Mouse (Mus musculus): ENCODE results near the gene Agrp. TPM values are rescaled to one million over a fixed set of nuclear protein-coding genes. Genes with fewer than 3 reads are reported as not detected.

Agrp gene
- total RNA-seq, 1 experiment, result 0.71 TPM

- no peak for DNase-seq (ENCODE audit: low read depth, low spot score)
- Histone ChIP-seq H3K4me1 (ENCODE audit: control insufficient read depth in 2 of 2, insufficient read depth in 2 of 2, low read length in 2 of 2, poor library complexity in 1 of 2) (peaks cover 0 to 6% of the 10 kb centered on the region in 2 experiments; a peak in 1 of 4 replicates), H3K36me3 (ENCODE audit: control insufficient read depth, insufficient read depth, low read length, poor library complexity, severe bottlenecking) (peaks cover 28% of the 10 kb centered on the region; the same call in 1 of the 2 replicates), H3K9me3 (ENCODE audit: control insufficient read depth, insufficient read depth, low read depth, low read length) (no peaks in the 10 kb centered on the region), H3K27ac (ENCODE audit: insufficient read depth, low read depth, low read length, poor library complexity, severe bottlenecking) (no peak overlapping the region), H3K9ac (ENCODE audit: insufficient read depth, low read depth, low read length, poor library complexity, severe bottlenecking) (no peak overlapping the region), H3K4me3 (ENCODE audit: insufficient read depth in 1 of 2, low read depth in 1 of 2, low read length in 2 of 2, poor library complexity in 1 of 2, severe bottlenecking in 1 of 2) (no peak overlapping the region)
- in situ Hi-C loops (cut with MboI; ENCODE audit: low sequenced_read_pairs in 2 of 2, unreplicated experiment in 2 of 2), result no loop called here
- TF ChIP-seq ZC3H11A (IDR thresholded peaks at IDR 0.05; ENCODE audit: borderline replicate concordance, low read depth, low read length) (no peak), HCFC1 (IDR thresholded peaks at IDR 0.05; ENCODE audit: borderline replicate concordance, insufficient read depth, low read length) (no peak), ZNF384 (IDR thresholded peaks at IDR 0.05; ENCODE audit: low read depth, low read length) (no peak), MAFK (IDR thresholded peaks at IDR 0.05; ENCODE audit: insufficient read depth, low read depth, low read length) (no peak)
These were observed 21.3 kb downstream of the Agrp start for GRCm38 (mm10) chr8:105615942-105616341.

DNA sequence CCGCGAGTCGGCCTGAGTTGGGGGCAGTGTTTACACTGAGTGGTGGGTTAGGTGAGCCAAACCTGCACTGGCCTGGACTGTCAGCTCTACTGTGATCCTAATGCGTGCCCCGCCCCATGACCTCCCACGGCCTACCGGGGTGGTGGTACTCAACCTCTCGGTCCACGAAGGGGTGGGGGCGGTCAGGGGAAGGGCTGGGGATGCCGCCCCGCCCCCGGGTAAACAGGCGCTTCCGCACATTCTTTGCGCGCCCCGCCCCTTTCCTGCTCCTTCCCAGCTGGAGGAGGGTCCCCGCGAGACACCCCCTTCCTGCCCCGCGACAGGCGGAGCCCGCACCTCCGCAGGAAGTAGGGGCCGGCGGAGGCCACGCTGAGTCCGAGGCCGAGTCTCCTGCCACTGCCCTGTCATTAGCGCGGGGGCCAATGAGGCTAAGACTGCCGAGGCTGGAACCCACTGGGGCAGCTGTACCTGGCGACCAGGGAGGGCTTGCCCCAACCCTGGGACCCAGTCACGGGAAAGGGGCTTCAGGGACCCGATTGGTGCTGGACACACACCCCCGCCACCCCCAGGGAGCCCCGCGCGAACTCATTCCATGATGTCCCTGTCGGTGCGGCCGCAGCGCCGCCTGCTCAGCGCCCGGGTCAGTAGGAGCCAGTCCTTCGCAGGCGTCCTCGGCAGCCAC, 23.2 kb downstream of the Agrp start:
- no peak for TF ChIP-seq HCFC1 (IDR thresholded peaks at IDR 0.05; ENCODE audit: borderline replicate concordance, insufficient read depth, low read length)
- no peak for TF ChIP-seq ZNF384 (IDR thresholded peaks at IDR 0.05; ENCODE audit: low read depth, low read length)
- TF ChIP-seq CHD2 (IDR thresholded peaks at IDR 0.05; ENCODE audit: low read depth, low read length), result no peak
- TF ChIP-seq ZC3H11A (IDR thresholded peaks at IDR 0.05; ENCODE audit: borderline replicate concordance, low read depth, low read length), result no peak
- no peak for TF ChIP-seq MAFK (IDR thresholded peaks at IDR 0.05; ENCODE audit: insufficient read depth, low read depth, low read length)
- no peak for DNase-seq (ENCODE audit: low read depth, low spot score)
- Histone ChIP-seq H3K4me1 (ENCODE audit: control insufficient read depth in 2 of 2, insufficient read depth in 2 of 2, low read length in 2 of 2, poor library complexity in 1 of 2) (peaks cover 0 to 3% of the 10 kb centered on the region in 2 experiments; a peak in 1 of 4 replicates), H3K36me3 (ENCODE audit: control insufficient read depth, insufficient read depth, low read length, poor library complexity, severe bottlenecking) (peaks cover 25% of the 10 kb centered on the region; the same call in 1 of the 2 replicates), H3K4me3 (ENCODE audit: insufficient read depth in 1 of 2, low read depth in 1 of 2, low read length in 2 of 2, poor library complexity in 1 of 2, severe bottlenecking in 1 of 2) (peak overlapping the region; percentile 37 to 56), H3K27ac (ENCODE audit: insufficient read depth, low read depth, low read length, poor library complexity, severe bottlenecking) (no peak overlapping the region), H3K9me3 (ENCODE audit: control insufficient read depth, insufficient read depth, low read depth, low read length) (no peaks in the 10 kb centered on the region), H3K9ac (ENCODE audit: insufficient read depth, low read depth, low read length, poor library complexity, severe bottlenecking) (peak overlapping the region; percentile 43)
- in situ Hi-C loops (cut with MboI; ENCODE audit: low sequenced_read_pairs in 2 of 2, unreplicated experiment in 2 of 2), result no loop called here

GRCm38 (mm10) chr8:105613037-105613436, 24.2 kb downstream of the Agrp start:
- Histone ChIP-seq H3K9me3 (ENCODE audit: control insufficient read depth, insufficient read depth, low read depth, low read length) (no peaks in the 10 kb centered on the region), H3K4me1 (ENCODE audit: control insufficient read depth in 2 of 2, insufficient read depth in 2 of 2, low read length in 2 of 2, poor library complexity in 1 of 2) (peaks cover 0 to 3% of the 10 kb centered on the region in 2 experiments; a peak in 1 of 4 replicates), H3K4me3 (ENCODE audit: insufficient read depth in 1 of 2, low read depth in 1 of 2, low read length in 2 of 2, poor library complexity in 1 of 2, severe bottlenecking in 1 of 2) (peak overlapping the region; percentile 3 to 26; a peak in 2 of 4 replicates), H3K9ac (ENCODE audit: insufficient read depth, low read depth, low read length, poor library complexity, severe bottlenecking) (0 out of 2 replicates have a peak overlapping the region, but pooled peaks have one; percentile 9), H3K36me3 (ENCODE audit: control insufficient read depth, insufficient read depth, low read length, poor library complexity, severe bottlenecking) (peaks cover 20% of the 10 kb centered on the region; the same call in 1 of the 2 replicates), H3K27ac (ENCODE audit: insufficient read depth, low read depth, low read length, poor library complexity, severe bottlenecking) (no peak overlapping the region)
- TF ChIP-seq ZC3H11A (IDR thresholded peaks at IDR 0.05; ENCODE audit: borderline replicate concordance, low read depth, low read length) (no peak), CHD2 (IDR thresholded peaks at IDR 0.05; ENCODE audit: low read depth, low read length) (no peak), MAFK (IDR thresholded peaks at IDR 0.05; ENCODE audit: insufficient read depth, low read depth, low read length) (no peak), HCFC1 (IDR thresholded peaks at IDR 0.05; ENCODE audit: borderline replicate concordance, insufficient read depth, low read length) (no peak), ZNF384 (IDR thresholded peaks at IDR 0.05; ENCODE audit: low read depth, low read length) (no peak)
- in situ Hi-C loops (cut with MboI; ENCODE audit: low sequenced_read_pairs in 2 of 2, unreplicated experiment in 2 of 2), result no loop called here
- DNase-seq (ENCODE audit: low read depth, low spot score), result no peak

DNA sequence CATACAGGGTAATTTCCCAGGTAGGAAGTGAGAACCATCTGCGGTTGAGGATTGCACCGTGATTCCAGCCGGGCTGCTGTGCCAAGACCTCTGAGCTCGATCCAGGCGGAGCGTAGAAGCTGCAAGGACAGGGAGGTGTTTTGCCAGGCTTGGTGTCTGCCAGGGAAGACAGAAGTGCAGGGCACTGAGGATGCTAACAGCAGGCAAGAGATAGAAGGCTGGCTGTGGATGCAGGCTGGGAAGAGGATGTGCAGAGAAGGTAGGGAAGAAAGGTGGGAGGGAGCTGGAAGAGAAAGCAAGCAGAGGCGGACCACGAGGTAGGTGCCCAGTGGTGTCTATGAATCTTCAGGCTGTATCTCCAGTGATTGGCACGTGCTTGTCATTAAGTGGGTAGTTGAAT, 25.4 kb downstream of the Agrp start:
- H3K4me3 ChIP-seq (ENCODE audit: insufficient read depth in 1 of 2, low read depth in 1 of 2, low read length in 2 of 2, poor library complexity in 1 of 2, severe bottlenecking in 1 of 2), result no peak overlapping the region
- TF ChIP-seq MAFK (IDR thresholded peaks at IDR 0.05; ENCODE audit: insufficient read depth, low read depth, low read length) (no peak), ZNF384 (IDR thresholded peaks at IDR 0.05; ENCODE audit: low read depth, low read length) (no peak), CHD2 (IDR thresholded peaks at IDR 0.05; ENCODE audit: low read depth, low read length) (no peak), HCFC1 (IDR thresholded peaks at IDR 0.05; ENCODE audit: borderline replicate concordance, insufficient read depth, low read length) (no peak), ZC3H11A (IDR thresholded peaks at IDR 0.05; ENCODE audit: borderline replicate concordance, low read depth, low read length) (no peak)
- H3K9ac ChIP-seq (ENCODE audit: insufficient read depth, low read depth, low read length, poor library complexity, severe bottlenecking), result no peak overlapping the region
- H3K4me1 ChIP-seq (ENCODE audit: control insufficient read depth in 2 of 2, insufficient read depth in 2 of 2, low read length in 2 of 2, poor library complexity in 1 of 2), result peaks cover 0 to 6% of the 10 kb centered on the region in 2 experiments; a peak in 1 of 4 replicates
- H3K36me3 ChIP-seq (ENCODE audit: control insufficient read depth, insufficient read depth, low read length, poor library complexity, severe bottlenecking), result peaks cover 9% of the 10 kb centered on the region; the same call in 1 of the 2 replicates
- no peaks in the 10 kb centered on the region for H3K9me3 ChIP-seq (ENCODE audit: control insufficient read depth, insufficient read depth, low read depth, low read length)
- no peak for DNase-seq (ENCODE audit: low read depth, low spot score)
- no peak overlapping the region for H3K27ac ChIP-seq (ENCODE audit: insufficient read depth, low read depth, low read length, poor library complexity, severe bottlenecking)
- in situ Hi-C loops (cut with MboI; ENCODE audit: low sequenced_read_pairs in 2 of 2, unreplicated experiment in 2 of 2), result no loop called here

Data from ES-E14 (cell line).